Mouse (Mus musculus): ENCODE data around the gene Gins2.

- no peak for TF ChIP-seq CTCF (conservative IDR thresholded peaks at IDR 0.05; ENCODE audit: low read length)
- no peak for TF ChIP-seq NANOG (IDR thresholded peaks at IDR 0.05; ENCODE audit: borderline replicate concordance, low read length)
- no peak for TF ChIP-seq POU5F1 (IDR thresholded peaks at IDR 0.05; ENCODE audit: borderline replicate concordance, low read length)
Observed at GRCm38 (mm10) chr8:120627298-120627697, 38.2 kb upstream of the Gins2 start.

All from E14TG2a.4 (cell line).